Mouse (Mus musculus): ENCODE data around the gene Rpa1. TPM values are rescaled to one million over a fixed set of nuclear protein-coding genes. Genes with fewer than 3 reads are reported as not detected.

The Rpa1 gene
- polyA plus RNA-seq, 2 experiments: 79.9 to 92.7 TPM

DNA sequence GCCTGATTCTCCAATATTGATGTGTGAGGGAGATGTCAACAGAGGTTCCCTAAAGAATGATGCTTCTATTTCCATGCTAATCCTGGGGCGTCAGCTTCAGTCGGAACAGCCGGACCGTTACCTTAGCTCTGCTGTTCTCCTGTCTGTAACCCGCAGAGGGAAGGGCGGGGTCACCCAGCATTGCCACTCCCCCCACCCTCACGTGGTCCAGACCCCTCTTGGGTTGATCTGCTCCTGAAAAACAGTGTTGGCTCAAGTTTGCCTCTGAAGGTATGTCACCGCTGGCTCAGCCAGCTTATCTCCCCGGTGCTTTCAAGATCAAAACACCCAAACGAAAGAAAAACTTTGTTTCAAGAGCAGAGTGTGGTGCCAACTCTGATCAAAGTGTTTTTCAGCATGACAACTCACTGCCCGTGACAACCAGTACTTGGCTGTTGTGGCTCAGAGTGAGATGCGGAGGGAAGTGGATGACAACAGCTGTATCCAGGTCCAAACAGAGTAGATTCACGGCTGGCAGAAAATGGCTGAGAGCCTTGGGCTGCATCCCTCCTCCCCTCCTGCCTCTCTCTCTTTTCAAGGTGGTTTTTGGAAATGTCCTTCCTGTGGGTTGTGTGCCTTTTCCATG lies 65.5 kb downstream of the Rpa1 start:
- Histone ChIP-seq H3K36me3 (ENCODE audit: control insufficient read depth, insufficient read depth, low read length) (no peaks in the 10 kb centered on the region), H3K4me2 (replicated peaks; ENCODE audit: low read depth, low read length, severe bottlenecking) (peak overlapping the region; percentile 33; the same call in 1 of the 2 replicates), H3K4me1 (ENCODE audit: control insufficient read depth, insufficient read depth, low read length) (peaks cover 33% of the 10 kb centered on the region), H3K27me3 (ENCODE audit: control insufficient read depth, insufficient read depth, low read length) (peaks cover 21% of the 10 kb centered on the region), H3K9me3 (ENCODE audit: control insufficient read depth, low read length) (no peaks in the 10 kb centered on the region), H3K27ac (replicated peaks; ENCODE audit: low read depth, low read length) (no peak overlapping the region), H3K9ac (ENCODE audit: low read depth, low read length, severe bottlenecking) (no peak overlapping the region), H3K4me3 (replicated peaks; ENCODE audit: low read length) (0 out of 2 replicates have a peak overlapping the region, but pooled peaks have one; percentile 9)
- TF ChIP-seq POLR2A (IDR thresholded peaks at IDR 0.05; ENCODE audit: borderline replicate concordance, extremely low read depth, insufficient read depth, insufficient read length): no peak
- ATAC-seq (ENCODE audit: low FRiP score, low read depth): no peak
- WGBS: 16% methylated on average over 13 of the region's 13 CpGs
- DNase-seq (ENCODE audit: low spot score): no peak

DNA sequence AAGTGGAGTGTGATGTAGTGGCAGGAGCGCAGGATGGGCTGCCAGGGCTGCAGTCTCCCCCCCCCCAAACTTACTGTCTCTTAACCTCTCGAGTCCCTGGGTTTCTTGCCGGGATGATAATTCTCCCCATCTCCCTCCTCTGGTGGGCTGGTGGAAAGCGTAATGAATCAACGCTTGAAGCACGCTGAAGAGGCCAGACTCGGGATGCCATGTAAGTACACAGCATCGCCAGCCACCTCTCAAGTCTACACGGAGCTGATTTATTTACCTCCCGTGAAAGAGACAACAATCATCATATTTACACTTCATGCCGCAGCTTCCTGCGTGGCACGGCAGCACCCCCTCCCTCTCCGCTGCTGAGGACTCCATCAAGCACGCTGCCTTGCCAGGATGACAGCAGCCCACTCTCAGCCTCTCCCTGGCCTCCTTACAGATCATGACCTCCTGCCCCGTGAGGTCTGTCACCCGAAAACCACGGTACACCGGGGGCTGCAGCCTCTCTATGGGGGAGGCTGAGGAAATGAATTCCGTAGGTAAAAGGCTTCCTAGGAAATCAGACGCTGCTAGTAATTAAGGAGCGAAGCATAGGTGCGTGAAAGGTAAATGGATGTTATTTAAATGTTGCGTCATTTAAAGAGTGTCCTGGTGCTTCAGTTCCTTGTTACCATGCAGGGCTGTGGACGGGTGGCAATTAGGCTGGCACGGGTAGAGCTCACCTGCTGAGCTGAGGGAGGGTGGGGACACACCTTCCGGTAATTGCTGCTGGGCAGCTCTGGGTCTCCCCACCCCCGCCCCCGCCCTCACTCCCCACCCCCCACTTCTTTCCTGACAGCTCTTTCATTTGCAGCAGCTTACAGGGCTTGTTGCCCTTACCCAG lies 66.5 kb downstream of the Rpa1 start:
- H3K27ac ChIP-seq (replicated peaks; ENCODE audit: low read depth, low read length): no peak overlapping the region
- no peak for ATAC-seq (ENCODE audit: low FRiP score, low read depth)
- H3K9ac ChIP-seq (ENCODE audit: low read depth, low read length, severe bottlenecking): no peak overlapping the region
- no peaks in the 10 kb centered on the region for H3K9me3 ChIP-seq (ENCODE audit: control insufficient read depth, low read length)
- H3K27me3 ChIP-seq (ENCODE audit: control insufficient read depth, insufficient read depth, low read length): peaks cover 21% of the 10 kb centered on the region
- no peaks in the 10 kb centered on the region for H3K36me3 ChIP-seq (ENCODE audit: control insufficient read depth, insufficient read depth, low read length)
- 7% methylated on average over 29 of the region's 29 CpGs for WGBS
- no peak for DNase-seq (ENCODE audit: low spot score)
- H3K4me1 ChIP-seq (ENCODE audit: control insufficient read depth, insufficient read depth, low read length): peaks cover 33% of the 10 kb centered on the region
- 0 out of 2 replicates have a peak overlapping the region, but pooled peaks have one; percentile 7 for H3K4me3 ChIP-seq (replicated peaks; ENCODE audit: low read length)
- H3K4me2 ChIP-seq (replicated peaks; ENCODE audit: low read depth, low read length, severe bottlenecking): peak overlapping the region; percentile 33
- TF ChIP-seq POLR2A (IDR thresholded peaks at IDR 0.05; ENCODE audit: borderline replicate concordance, extremely low read depth, insufficient read depth, insufficient read length): no peak

DNA sequence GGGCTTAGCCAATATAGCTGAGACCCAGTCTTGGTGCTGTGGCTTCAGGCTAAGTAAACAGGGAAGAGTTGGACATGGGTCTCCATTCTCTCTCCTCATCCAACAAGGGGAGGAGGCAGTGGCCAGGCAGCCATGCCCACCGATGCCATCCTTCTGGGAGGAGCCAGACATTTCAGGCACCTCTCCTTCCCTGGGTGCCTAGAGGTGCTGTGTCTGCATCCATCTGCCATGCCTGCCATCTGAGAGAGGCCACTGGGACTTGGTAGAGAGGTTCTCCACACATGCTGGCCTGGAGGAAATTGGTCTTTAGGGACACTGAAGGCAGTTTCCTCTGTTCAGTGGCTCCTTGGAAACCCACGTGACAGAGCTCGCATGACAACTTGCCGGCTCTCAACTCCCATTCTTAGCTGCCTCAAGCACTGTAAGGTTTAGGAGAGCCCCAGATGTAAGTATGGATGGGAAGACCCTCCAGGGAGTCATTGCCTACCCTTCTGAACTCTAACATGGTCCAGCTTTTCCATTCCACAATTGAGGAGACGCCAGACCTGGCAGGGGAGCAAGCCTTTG lies 67.6 kb downstream of the Rpa1 start:
- no peak overlapping the region for H3K27ac ChIP-seq (replicated peaks; ENCODE audit: low read depth, low read length)
- ATAC-seq (ENCODE audit: low FRiP score, low read depth): no peak
- H3K27me3 ChIP-seq (ENCODE audit: control insufficient read depth, insufficient read depth, low read length): peaks cover 21% of the 10 kb centered on the region
- no peak overlapping the region for H3K9ac ChIP-seq (ENCODE audit: low read depth, low read length, severe bottlenecking)
- WGBS: 46% methylated on average over 5 of the region's 5 CpGs
- TF ChIP-seq POLR2A (IDR thresholded peaks at IDR 0.05; ENCODE audit: borderline replicate concordance, extremely low read depth, insufficient read depth, insufficient read length): no peak
- H3K4me3 ChIP-seq (replicated peaks; ENCODE audit: low read length): no peak overlapping the region
- no peaks in the 10 kb centered on the region for H3K36me3 ChIP-seq (ENCODE audit: control insufficient read depth, insufficient read depth, low read length)
- peaks cover 34% of the 10 kb centered on the region for H3K4me1 ChIP-seq (ENCODE audit: control insufficient read depth, insufficient read depth, low read length)
- no peaks in the 10 kb centered on the region for H3K9me3 ChIP-seq (ENCODE audit: control insufficient read depth, low read length)
- DNase-seq (ENCODE audit: low spot score): no peak
- H3K4me2 ChIP-seq (replicated peaks; ENCODE audit: low read depth, low read length, severe bottlenecking): no peak overlapping the region

DNA sequence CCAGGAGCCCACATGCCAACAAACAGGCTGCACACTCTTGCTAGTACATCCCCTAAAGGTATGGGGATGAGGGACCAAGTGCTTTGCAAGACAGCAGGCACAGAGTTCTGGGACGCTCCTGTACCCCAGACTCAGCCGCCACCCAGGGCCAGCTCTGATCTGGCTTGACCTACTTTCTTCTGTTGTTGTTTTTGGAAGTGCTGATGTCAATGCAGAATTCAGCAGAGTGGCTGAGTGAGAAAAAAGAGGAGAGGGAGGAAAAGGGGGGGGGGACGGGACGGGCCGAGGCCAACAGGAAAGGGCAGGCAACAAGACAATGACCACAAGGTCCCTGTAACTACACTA lies 68.1 kb downstream of the Rpa1 start:
- no peak for TF ChIP-seq POLR2A (IDR thresholded peaks at IDR 0.05; ENCODE audit: borderline replicate concordance, extremely low read depth, insufficient read depth, insufficient read length)
- Histone ChIP-seq H3K4me1 (ENCODE audit: control insufficient read depth, insufficient read depth, low read length) (peaks cover 39% of the 10 kb centered on the region), H3K4me2 (replicated peaks; ENCODE audit: low read depth, low read length, severe bottlenecking) (no peak overlapping the region), H3K9me3 (ENCODE audit: control insufficient read depth, low read length) (no peaks in the 10 kb centered on the region), H3K4me3 (replicated peaks; ENCODE audit: low read length) (no peak overlapping the region), H3K27me3 (ENCODE audit: control insufficient read depth, insufficient read depth, low read length) (peaks cover 21% of the 10 kb centered on the region), H3K9ac (ENCODE audit: low read depth, low read length, severe bottlenecking) (no peak overlapping the region), H3K27ac (replicated peaks; ENCODE audit: low read depth, low read length) (no peak overlapping the region), H3K36me3 (ENCODE audit: control insufficient read depth, insufficient read depth, low read length) (no peaks in the 10 kb centered on the region)
- no peak for DNase-seq (ENCODE audit: low spot score)
- ATAC-seq (ENCODE audit: low FRiP score, low read depth): no peak
- 52% methylated on average over 5 of the region's 5 CpGs for WGBS

DNA sequence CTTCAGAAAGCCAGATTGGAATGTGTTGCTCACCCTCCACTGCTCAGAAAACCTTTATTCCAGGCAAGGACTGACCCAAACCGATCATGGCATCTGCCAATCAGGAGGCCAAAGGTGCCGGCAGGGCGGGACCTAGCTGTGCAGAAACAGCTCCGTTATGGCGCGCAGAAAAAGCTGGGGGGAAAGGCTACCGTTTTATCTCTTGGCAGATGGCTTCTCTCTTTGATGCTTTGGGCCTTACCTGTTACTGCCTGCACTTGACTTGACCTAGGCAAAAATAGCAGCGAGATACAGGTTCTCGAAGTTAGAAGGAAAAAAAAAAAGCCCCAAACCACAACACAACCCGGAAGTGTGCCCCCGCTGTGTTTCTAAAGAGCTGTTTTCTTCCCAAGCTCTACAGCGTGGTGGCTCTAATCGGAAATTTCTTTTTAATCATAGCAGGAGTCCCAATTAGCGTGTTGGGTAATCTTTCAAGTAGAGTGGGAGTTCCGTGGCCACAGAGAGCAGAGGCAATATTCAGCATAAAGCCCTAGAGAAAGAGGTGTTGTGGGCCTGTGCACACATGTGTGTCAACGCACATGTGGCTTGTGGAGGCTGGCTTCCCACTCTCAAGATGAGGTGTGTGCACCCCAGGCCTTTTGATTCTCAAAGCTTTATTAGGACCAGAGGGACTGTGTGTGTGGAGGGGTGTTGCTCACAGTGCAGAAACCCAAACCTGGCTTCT lies 68.6 kb downstream of the Rpa1 start:
- Histone ChIP-seq H3K4me1 (ENCODE audit: control insufficient read depth, insufficient read depth, low read length) (peaks cover 43% of the 10 kb centered on the region), H3K9ac (ENCODE audit: low read depth, low read length, severe bottlenecking) (0 out of 2 replicates have a peak overlapping the region, but pooled peaks have one; percentile 21), H3K4me3 (replicated peaks; ENCODE audit: low read length) (peak overlapping the region; percentile 15)

More for the DNA sequence above, 68.6 kb downstream of the Rpa1 start:
- DNase-seq (ENCODE audit: low spot score) (no peak), ATAC-seq (ENCODE audit: low FRiP score, low read depth) (no peak)
- WGBS: 7% methylated on average over 16 of the region's 16 CpGs
- H3K27ac ChIP-seq (replicated peaks; ENCODE audit: low read depth, low read length): no peak overlapping the region
- H3K36me3 ChIP-seq (ENCODE audit: control insufficient read depth, insufficient read depth, low read length): no peaks in the 10 kb centered on the region
- peak overlapping the region; percentile 45 for H3K4me2 ChIP-seq (replicated peaks; ENCODE audit: low read depth, low read length, severe bottlenecking)
- no peak for TF ChIP-seq POLR2A (IDR thresholded peaks at IDR 0.05; ENCODE audit: borderline replicate concordance, extremely low read depth, insufficient read depth, insufficient read length)
- no peaks in the 10 kb centered on the region for H3K9me3 ChIP-seq (ENCODE audit: control insufficient read depth, low read length)
- peaks cover 21% of the 10 kb centered on the region for H3K27me3 ChIP-seq (ENCODE audit: control insufficient read depth, insufficient read depth, low read length)
